Mouse (Mus musculus): ENCODE measurements around the gene Taf8.

GRCm38 (mm10) chr17:47442271-47442670 is 59.8 kb downstream of the Taf8 start:
- TF ChIP-seq POLR2A (IDR thresholded peaks at IDR 0.05; ENCODE audit: low read depth, low read length) (no peak), CTCF (IDR thresholded peaks at IDR 0.05; ENCODE audit: extremely low read depth, insufficient read depth, insufficient read length, insufficient replicate concordance) (no peak)

All from spleen, adult 2 months (tissue).